Mouse (Mus musculus): ENCODE data around the gene Dpf3. TPM values are rescaled to one million over a fixed set of nuclear protein-coding genes. Genes with fewer than 3 reads are reported as not detected.
A peak's percentile ranks its signal among the peaks of the same experiment; 100 is the strongest.

The Dpf3 gene
- polyA plus RNA-seq, 1 experiment from 2014 or later: 20.7 TPM

GRCm38 (mm10) chr12:83411721-83412521 lies 75.6 kb downstream of the Dpf3 start:
- WGBS: 33% methylated on average over 17 of the region's 17 CpGs
- Histone ChIP-seq H3K27me3 (no peaks in the 10 kb centered on the region), H3K4me1 (replicated peaks) (peaks cover 38% of the 10 kb centered on the region), H3K4me3 (peak overlapping the region; percentile 19), H3K4me2 (peak overlapping the region; percentile 56), H3K36me3 (no peaks in the 10 kb centered on the region), H3K9me3 (replicated peaks) (no peaks in the 10 kb centered on the region), H3K27ac (peak overlapping the region; percentile 88), H3K9ac (no peak overlapping the region; the same call in 1 of the 2 replicates)
- peak; percentile 48; the same call in 1 of the 2 replicates for ATAC-seq (replicated peaks; ENCODE audit: insufficient number of reproducible peaks, insufficient read depth, low FRiP score, low read depth)

- ATAC-seq (replicated peaks; ENCODE audit: insufficient number of reproducible peaks, insufficient read depth, low FRiP score, low read depth): no peak
- H3K4me1 ChIP-seq (replicated peaks): peaks cover 44% of the 10 kb centered on the region
- no peaks in the 10 kb centered on the region for H3K27me3 ChIP-seq
- H3K4me2 ChIP-seq: 0 out of 2 replicates have a peak overlapping the region, but pooled peaks have one; percentile 56
- no peaks in the 10 kb centered on the region for H3K9me3 ChIP-seq (replicated peaks)
- no peak overlapping the region for H3K9ac ChIP-seq
- H3K36me3 ChIP-seq: no peaks in the 10 kb centered on the region
- H3K27ac ChIP-seq: peak overlapping the region; percentile 88; the same call in 1 of the 2 replicates
- H3K4me3 ChIP-seq: no peak overlapping the region
- 69% methylated on average over 5 of the region's 5 CpGs for WGBS
Measured at GRCm38 (mm10) chr12:83411032-83411431, 76.5 kb downstream of the Dpf3 start.

GRCm38 (mm10) chr12:83405374-83406125 lies 82.0 kb downstream of the Dpf3 start:
- H3K36me3 ChIP-seq: no peaks in the 10 kb centered on the region
- no peaks in the 10 kb centered on the region for H3K9me3 ChIP-seq (replicated peaks)
- H3K4me3 ChIP-seq: no peak overlapping the region
- ATAC-seq (replicated peaks; ENCODE audit: insufficient number of reproducible peaks, insufficient read depth, low FRiP score, low read depth): no peak
- peaks cover 21% of the 10 kb centered on the region for H3K4me1 ChIP-seq (replicated peaks)
- H3K4me2 ChIP-seq: no peak overlapping the region
- no peaks in the 10 kb centered on the region for H3K27me3 ChIP-seq
- H3K9ac ChIP-seq: no peak overlapping the region
- no peak overlapping the region for H3K27ac ChIP-seq
- WGBS: 88% methylated on average over 12 of the region's 12 CpGs

DNA sequence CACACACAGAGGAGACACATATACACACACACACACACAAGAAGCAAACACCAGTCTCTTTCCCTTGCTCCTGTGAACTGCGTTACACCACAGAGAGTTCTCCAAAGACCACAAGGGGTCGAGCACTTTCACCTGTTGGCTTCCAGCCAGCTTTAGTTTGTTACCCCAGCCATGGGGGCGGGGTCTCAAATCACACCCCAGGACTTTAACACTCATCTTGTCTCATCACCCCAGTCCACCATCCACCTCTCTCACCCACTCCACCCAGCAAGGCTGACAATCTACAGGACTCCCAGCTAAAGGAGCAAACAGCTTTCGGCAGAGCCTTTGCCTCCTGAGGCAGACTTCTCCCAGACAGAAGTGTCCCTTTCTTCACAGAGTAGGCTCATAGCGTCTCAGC lies 85.2 kb downstream of the Dpf3 start:
- ATAC-seq (replicated peaks; ENCODE audit: insufficient number of reproducible peaks, insufficient read depth, low FRiP score, low read depth): no peak

DNA sequence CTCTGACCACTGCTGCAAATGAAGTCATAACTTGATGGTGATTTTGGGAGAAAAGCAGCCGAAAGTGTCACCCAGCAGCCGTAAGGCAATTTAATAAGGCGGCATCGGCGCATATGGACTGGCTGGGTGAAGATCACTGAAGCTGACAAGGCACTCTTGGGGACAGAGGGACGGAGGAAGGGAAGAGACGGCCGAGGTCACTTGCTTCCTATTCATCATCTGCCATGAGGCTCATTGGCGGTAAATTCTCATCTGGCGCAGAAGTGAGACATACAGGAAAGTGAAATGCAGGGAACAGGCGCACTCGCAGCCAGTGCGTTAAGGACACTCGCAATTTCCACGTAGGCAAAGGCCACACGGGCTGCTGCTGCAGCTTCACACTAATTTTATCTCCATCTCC lies 95.5 kb downstream of the Dpf3 start:
- H3K4me1 ChIP-seq (replicated peaks): peaks cover 21% of the 10 kb centered on the region
- ATAC-seq (replicated peaks; ENCODE audit: insufficient number of reproducible peaks, insufficient read depth, low FRiP score, low read depth): no peak
- 87% methylated on average over 16 of the region's 16 CpGs for WGBS

More for the DNA sequence above, 85.2 kb downstream of the Dpf3 start:
- H3K27ac ChIP-seq: no peak overlapping the region
- no peaks in the 10 kb centered on the region for H3K9me3 ChIP-seq (replicated peaks)
- 56% methylated on average over 5 of the region's 5 CpGs for WGBS
- H3K4me3 ChIP-seq: no peak overlapping the region
- H3K36me3 ChIP-seq: no peaks in the 10 kb centered on the region
- H3K27me3 ChIP-seq: no peaks in the 10 kb centered on the region
- H3K4me1 ChIP-seq (replicated peaks): peaks cover 27% of the 10 kb centered on the region
- H3K9ac ChIP-seq: no peak overlapping the region
- H3K4me2 ChIP-seq: no peak overlapping the region

GRCm38 (mm10) chr12:83387554-83387953 lies 100.0 kb downstream of the Dpf3 start:
- no peaks in the 10 kb centered on the region for H3K9me3 ChIP-seq (replicated peaks)
- no peaks in the 10 kb centered on the region for H3K36me3 ChIP-seq
- no peak overlapping the region for H3K27ac ChIP-seq
- WGBS: 21% methylated on average over 3 of the region's 3 CpGs
- peaks cover 29% of the 10 kb centered on the region for H3K4me1 ChIP-seq (replicated peaks)
- H3K4me2 ChIP-seq: no peak overlapping the region
- H3K27me3 ChIP-seq: no peaks in the 10 kb centered on the region
- H3K4me3 ChIP-seq: no peak overlapping the region
- no peak overlapping the region for H3K9ac ChIP-seq
- no peak for ATAC-seq (replicated peaks; ENCODE audit: insufficient number of reproducible peaks, insufficient read depth, low FRiP score, low read depth)

More for the DNA sequence above, 95.5 kb downstream of the Dpf3 start:
- Histone ChIP-seq H3K27ac (no peak overlapping the region), H3K36me3 (no peaks in the 10 kb centered on the region), H3K4me3 (no peak overlapping the region), H3K9me3 (replicated peaks) (no peaks in the 10 kb centered on the region), H3K9ac (no peak overlapping the region), H3K4me2 (no peak overlapping the region), H3K27me3 (no peaks in the 10 kb centered on the region)

GRCm38 (mm10) chr12:83381072-83381471 lies 106.4 kb downstream of the Dpf3 start:
- no peak overlapping the region for H3K4me3 ChIP-seq
- H3K4me1 ChIP-seq (replicated peaks): peaks cover 5% of the 10 kb centered on the region; the same call in 1 of the 2 replicates
- no peak overlapping the region for H3K4me2 ChIP-seq
- no peak for ATAC-seq (replicated peaks; ENCODE audit: insufficient number of reproducible peaks, insufficient read depth, low FRiP score, low read depth)
- H3K9ac ChIP-seq: no peak overlapping the region
- H3K27me3 ChIP-seq: no peaks in the 10 kb centered on the region
- H3K36me3 ChIP-seq: no peaks in the 10 kb centered on the region
- H3K27ac ChIP-seq: no peak overlapping the region
- WGBS: 86% methylated on average over 7 of the region's 7 CpGs
- H3K9me3 ChIP-seq (replicated peaks): no peaks in the 10 kb centered on the region

DNA sequence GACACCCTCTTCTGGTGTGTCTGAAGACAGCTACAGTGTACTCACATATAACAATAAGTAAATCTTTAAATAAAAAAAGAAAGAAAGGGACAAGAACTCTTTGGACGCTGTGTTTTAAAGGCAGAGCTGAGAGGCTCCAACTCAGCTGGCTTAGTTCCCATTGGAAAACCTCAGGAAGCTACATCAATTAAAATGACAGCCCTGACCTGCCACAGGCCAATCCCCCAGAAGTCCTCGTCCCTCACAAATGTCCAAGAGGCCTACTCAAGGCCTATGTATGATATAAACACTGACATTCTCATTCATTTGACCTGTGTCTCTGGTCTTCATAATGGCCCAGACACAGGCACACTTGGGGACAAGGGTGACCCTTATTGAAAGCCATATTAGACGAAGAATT lies 107.5 kb downstream of the Dpf3 start:
- 64% methylated on average over 3 of the region's 3 CpGs for WGBS
- no peak overlapping the region for H3K27ac ChIP-seq
- H3K4me2 ChIP-seq: no peak overlapping the region
- no peaks in the 10 kb centered on the region for H3K9me3 ChIP-seq (replicated peaks)
- H3K27me3 ChIP-seq: no peaks in the 10 kb centered on the region
- no peak overlapping the region for H3K4me3 ChIP-seq
- peaks cover 13% of the 10 kb centered on the region for H3K4me1 ChIP-seq (replicated peaks)
- no peak overlapping the region for H3K9ac ChIP-seq
- ATAC-seq (replicated peaks; ENCODE audit: insufficient number of reproducible peaks, insufficient read depth, low FRiP score, low read depth): no peak
- H3K36me3 ChIP-seq: no peaks in the 10 kb centered on the region

GRCm38 (mm10) chr12:83375015-83375831 lies 112.3 kb downstream of the Dpf3 start:
- H3K27me3 ChIP-seq: no peaks in the 10 kb centered on the region
- 70% methylated on average over 12 of the region's 12 CpGs for WGBS
- H3K4me3 ChIP-seq: no peak overlapping the region
- peak overlapping the region; percentile 44 for H3K27ac ChIP-seq
- H3K4me2 ChIP-seq: no peak overlapping the region
- H3K9ac ChIP-seq: no peak overlapping the region
- H3K4me1 ChIP-seq (replicated peaks): peaks cover 17% of the 10 kb centered on the region
- no peaks in the 10 kb centered on the region for H3K36me3 ChIP-seq
- no peaks in the 10 kb centered on the region for H3K9me3 ChIP-seq (replicated peaks)
- peak; percentile 50 for ATAC-seq (replicated peaks; ENCODE audit: insufficient number of reproducible peaks, insufficient read depth, low FRiP score, low read depth)

GRCm38 (mm10) chr12:83373081-83373480 lies 114.4 kb downstream of the Dpf3 start:
- Histone ChIP-seq H3K4me2 (no peak overlapping the region), H3K27me3 (no peaks in the 10 kb centered on the region), H3K36me3 (no peaks in the 10 kb centered on the region), H3K27ac (no peak overlapping the region), H3K4me3 (no peak overlapping the region), H3K9me3 (replicated peaks) (no peaks in the 10 kb centered on the region), H3K9ac (no peak overlapping the region), H3K4me1 (replicated peaks) (peaks cover 17% of the 10 kb centered on the region)
- 73% methylated on average over 7 of the region's 7 CpGs for WGBS
- no peak for ATAC-seq (replicated peaks; ENCODE audit: insufficient number of reproducible peaks, insufficient read depth, low FRiP score, low read depth)

DNA sequence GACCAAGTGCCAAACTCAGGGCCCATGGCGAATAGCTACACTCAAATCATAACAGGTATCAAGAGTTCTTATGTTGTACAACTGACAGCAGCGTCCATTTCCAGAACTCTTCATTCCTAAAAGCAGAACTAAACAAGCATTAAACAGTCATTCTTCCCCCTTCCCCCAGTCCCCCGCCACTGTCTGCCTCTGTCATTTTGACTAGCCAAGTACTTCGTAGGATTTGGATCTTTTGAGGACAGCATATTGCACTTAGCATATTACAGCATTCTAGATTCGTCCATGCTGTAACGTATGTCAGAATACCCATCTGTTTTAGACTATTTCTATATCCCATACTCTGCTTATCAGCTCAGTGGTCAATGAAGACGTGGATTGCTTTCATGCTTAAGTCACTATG lies 115.2 kb downstream of the Dpf3 start:
- H3K36me3 ChIP-seq: no peaks in the 10 kb centered on the region
- no peak overlapping the region for H3K27ac ChIP-seq
- no peaks in the 10 kb centered on the region for H3K27me3 ChIP-seq
- no peaks in the 10 kb centered on the region for H3K9me3 ChIP-seq (replicated peaks)
- ATAC-seq (replicated peaks; ENCODE audit: insufficient number of reproducible peaks, insufficient read depth, low FRiP score, low read depth): no peak
- 86% methylated on average over 7 of the region's 7 CpGs for WGBS
- H3K9ac ChIP-seq: no peak overlapping the region
- no peak overlapping the region for H3K4me3 ChIP-seq
- peaks cover 17% of the 10 kb centered on the region for H3K4me1 ChIP-seq (replicated peaks)
- no peak overlapping the region for H3K4me2 ChIP-seq

Measured in heart, embryonic 15.5 days (tissue).